Mouse (Mus musculus): ENCODE results near the gene Sap18b.

DNA sequence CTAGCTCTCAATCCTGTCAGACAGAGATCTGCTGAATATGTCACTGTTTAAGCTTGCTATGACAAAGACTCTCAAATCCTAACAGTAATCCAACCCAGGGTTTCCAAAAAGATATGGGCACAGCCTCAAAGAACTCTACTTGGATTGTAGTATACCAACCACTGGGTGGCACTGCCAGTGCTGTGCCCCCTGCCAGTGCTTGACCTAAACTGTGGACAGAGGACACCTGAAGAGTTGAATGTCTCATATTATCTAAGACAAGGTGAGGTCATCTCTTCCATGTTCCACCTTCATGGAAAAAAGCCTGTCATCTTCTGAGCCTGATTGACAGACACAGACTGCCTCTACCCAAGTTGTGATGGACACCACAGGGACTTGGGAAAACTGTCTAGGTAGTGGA, 42.5 kb upstream of the Sap18b start:
- TF ChIP-seq CTCF (IDR thresholded peaks at IDR 0.05; ENCODE audit: borderline replicate concordance, control insufficient read depth, extremely low read depth, insufficient read depth, low read length, poor library complexity) (no peak), POLR2A (IDR thresholded peaks at IDR 0.05; ENCODE audit: control insufficient read depth, extremely low read depth, insufficient read depth, low read length, poor library complexity) (no peak)
